Mouse (Mus musculus) liver, postnatal 0 days (tissue): ENCODE data around the gene Slc35a2.

ENCODE experiments used
- CTCF ChIP-seq: sonication (generic); IDR thresholded peaks from 2 replicates; pipeline ENCODE4 v1.5.1; 2016; ENCODE audit warnings: antibody characterized with exemption, low read depth
- EP300 ChIP-seq: IDR thresholded peaks from 2 replicates; pipeline ENCODE4 v1.6.1; 2016; ENCODE audit warnings: antibody characterized with exemption, low read depth, mild to moderate bottlenecking

GRCm38 (mm10) chrX:7910473-7910872 is 26.6 kb downstream of the Slc35a2 start:
- TF ChIP-seq CTCF, result no peak; the same call in 1 of the 2 replicates
- TF ChIP-seq EP300, result no peak
